Mouse (Mus musculus) stomach, postnatal 0 days (tissue): Measurements from ENCODE around the gene Mup6. TPM values are rescaled to one million over a fixed set of nuclear protein-coding genes. Genes with fewer than 3 reads are reported as not detected.

Experiments
- ATAC-seq: fragments of 200-750 bp; cut with Nextera tagmentation; 2 replicates; pipeline ENCODE4 v1.8.0; 2017; ENCODE audit not compliant: low FRiP score, low TSS enrichment
- DNase-seq: peaks from one replicate; pipeline ENCODE4 v3.0.0-alpha.2; 2016; ENCODE audit warnings: low spot score
- H3K27ac ChIP-seq: fragments of 300-500 bp; sonication (generic); replicated peaks from 2 replicates; pipeline ENCODE4 v1.5.1; 2014; ENCODE audit warnings: mild to moderate bottlenecking, control low read depth
- H3K27me3 ChIP-seq: fragments of 300-500 bp; sonication (generic); 2 replicates; pipeline ENCODE4 v1.6.1; 2014; ENCODE audit warnings: low read length; ENCODE audit not compliant: control insufficient read depth, insufficient read depth
- H3K36me3 ChIP-seq: fragments of 300-500 bp; sonication (generic); 2 replicates; pipeline ENCODE4 v1.6.1; 2014; ENCODE audit warnings: low read length, mixed read lengths; ENCODE audit not compliant: control insufficient read depth, insufficient read depth
- H3K4me1 ChIP-seq: fragments of 300-500 bp; sonication (generic); replicated peaks from 2 replicates; pipeline ENCODE4 v1.6.1; 2014; ENCODE audit warnings: antibody characterized with exemption; ENCODE audit not compliant: control insufficient read depth, insufficient read depth
- H3K4me2 ChIP-seq: fragments of 300-500 bp; sonication (generic); replicated peaks from 2 replicates; pipeline ENCODE4 v1.6.1; 2014; ENCODE audit warnings: low read depth, mild to moderate bottlenecking, control low read depth, moderate library complexity
- H3K4me3 ChIP-seq: fragments of 300-500 bp; sonication (generic); 2 replicates; pipeline ENCODE4 v1.5.1; 2014; ENCODE audit warnings: low read depth, low read length, control low read depth
- H3K9ac ChIP-seq: fragments of 300-500 bp; sonication (generic); 2 replicates; pipeline ENCODE4 v1.6.1; 2014; ENCODE audit warnings: mild to moderate bottlenecking, low read length, control low read depth, mixed read lengths
- H3K9me3 ChIP-seq: fragments of 300-500 bp; sonication (generic); 2 replicates; pipeline ENCODE4 v1.6.1; 2016; ENCODE audit warnings: low read length; ENCODE audit not compliant: control insufficient read depth
- CTCF ChIP-seq: IDR thresholded peaks from 2 replicates; pipeline ENCODE4 v1.5.1; 2016; ENCODE audit warnings: antibody characterized with exemption, low read depth, mild to moderate bottlenecking, moderate library complexity
- EP300 ChIP-seq: optimal IDR thresholded peaks from 2 replicates; pipeline ENCODE3; 2016; ENCODE audit warnings: antibody characterized with exemption
- WGBS: fragments of 180-500 bp; shearing (Covaris S2); extraction: QIAGEN DNeasy Blood & Tissue Kit; methylation state at CpG from one replicate; pipeline ENCODE4 v1.1.7; 2014; 5-methylcytosine and 5-hydroxymethylcytosine counted together
- polyA plus RNA-seq: library from polyadenylated mRNA; unstranded; fragments of >200 nt; fragmentation: Nextera tagmentation; extraction: Ambion mirVana; gene quantifications from 2 replicates; pipeline ENCODE4 v1.2.1, GENCODE M21; 2015

Mup6 gene
- not detected in 2 replicates for polyA plus RNA-seq

DNA sequence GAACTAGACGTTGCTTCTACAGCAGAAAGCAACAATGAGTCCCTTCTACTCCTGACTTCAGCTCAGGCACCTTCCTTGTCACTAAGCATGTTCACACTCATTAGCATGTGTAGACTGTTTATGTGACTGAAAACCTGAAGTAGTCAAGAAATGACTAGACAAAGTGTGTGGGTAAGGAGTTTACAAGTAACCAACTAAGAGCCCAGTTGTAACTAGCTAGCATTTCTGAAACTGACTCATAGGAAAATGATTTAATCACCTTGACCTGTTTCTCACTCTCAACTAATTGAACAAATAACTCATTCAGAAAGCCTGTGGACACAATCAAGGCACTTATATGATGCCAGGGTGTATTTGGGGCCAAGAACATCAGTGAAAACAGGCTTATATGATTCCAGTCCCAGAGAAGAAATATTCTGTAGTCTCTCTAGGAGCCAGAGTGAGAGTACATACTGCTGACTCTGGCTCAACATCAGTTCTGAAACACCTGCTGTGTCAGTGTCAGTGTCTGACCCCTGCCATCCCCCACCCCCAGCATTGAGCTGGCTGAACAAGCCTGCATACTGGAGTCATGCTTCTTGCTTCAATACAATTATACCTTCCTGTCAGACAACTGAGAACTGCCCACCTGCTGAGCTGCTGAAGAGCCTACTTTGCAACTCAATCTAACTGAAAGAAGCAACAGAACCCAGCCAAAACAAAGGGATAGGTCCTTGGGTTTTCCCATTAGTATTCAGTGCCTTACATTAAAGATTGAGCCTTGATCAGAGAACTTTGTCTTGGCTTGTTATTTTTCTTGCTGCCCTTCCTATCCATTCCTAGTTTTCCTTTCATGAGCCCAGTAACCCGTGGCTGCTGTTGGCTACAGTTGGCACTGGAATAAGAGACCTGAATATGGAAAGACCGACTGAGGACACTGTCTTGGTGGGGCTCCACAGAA lies at the start of gene Mup6:
Gene Mup6 (plus strand): TSS at position 890 of the 940 bp plus-strand sequence.
- Histone ChIP-seq H3K4me1 (no peaks in the 10 kb centered on the region), H3K9ac (no peak within 1 kb of the TSS), H3K4me2 (no peak within 1 kb of the TSS), H3K9me3 (no peaks in the 10 kb centered on the region), H3K27ac (no peak within 1 kb of the TSS), H3K36me3 (no peaks in the 10 kb centered on the region), H3K27me3 (no peaks in the 10 kb centered on the region), H3K4me3 (no peak within 1 kb of the TSS)
- ATAC-seq (no peak), DNase-seq (no peak)
- TF ChIP-seq CTCF (no peak), EP300 (no peak)
- WGBS, result 50% methylated on average over 3 of the region's 3 CpGs

DNA sequence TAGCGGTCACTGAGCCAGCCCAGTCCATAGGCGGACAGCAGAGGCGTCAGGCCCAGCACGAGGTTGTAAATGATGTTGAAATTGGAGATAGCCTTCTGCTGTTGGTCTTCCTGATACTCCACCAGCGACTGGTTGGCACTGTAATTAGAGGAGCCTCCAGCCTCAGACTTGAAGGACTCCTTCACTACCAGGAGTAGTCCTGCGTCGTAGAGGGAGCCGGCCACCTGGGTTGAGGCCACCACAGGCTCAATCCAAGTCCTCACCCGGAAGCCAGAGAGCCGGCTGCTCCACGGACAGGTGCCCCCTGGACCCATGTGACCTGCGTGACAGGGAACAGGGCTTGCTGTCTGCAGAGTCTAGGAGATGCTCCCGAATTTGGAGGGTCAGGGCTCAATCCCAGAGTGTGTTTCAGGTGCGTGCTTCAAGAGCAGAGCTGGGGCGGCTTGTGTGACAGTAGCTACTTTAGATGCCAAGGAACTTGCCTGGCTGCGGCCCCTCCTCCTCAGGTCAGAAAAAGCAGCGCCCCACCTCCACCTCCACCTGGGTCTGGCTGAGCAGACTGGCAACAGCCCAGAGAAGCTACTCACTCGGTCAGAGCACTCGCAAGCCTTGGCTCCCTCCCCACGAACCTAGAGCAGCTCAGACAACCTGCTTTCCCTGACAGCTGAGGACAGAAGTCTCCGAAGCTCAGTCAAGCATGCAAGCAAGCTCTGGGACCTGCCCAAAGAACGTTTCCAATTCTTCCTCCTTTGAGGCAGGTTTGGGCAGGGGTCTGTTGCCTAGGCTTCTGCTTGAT lies 49.3 kb upstream of the Mup6 start, which contains the start of gene Slc46a2:
Gene Slc46a2 (minus strand): TSS at position 449 of the 796 bp plus-strand sequence.
- H3K4me1 ChIP-seq, result no peaks in the 10 kb centered on the region
- peak; percentile 28 for DNase-seq
- no peak within 1 kb of the TSS for H3K4me3 ChIP-seq
- ATAC-seq, result 0 out of 2 replicates have a peak, but pooled peaks have one; percentile 42
- H3K9me3 ChIP-seq, result no peaks in the 10 kb centered on the region
- WGBS, result 16% methylated on average over 22 of the region's 22 CpGs
- no peak within 1 kb of the TSS for H3K27ac ChIP-seq
- no peaks in the 10 kb centered on the region for H3K27me3 ChIP-seq
- no peak within 1 kb of the TSS for H3K4me2 ChIP-seq
- H3K9ac ChIP-seq, result no peak within 1 kb of the TSS
- H3K36me3 ChIP-seq, result no peaks in the 10 kb centered on the region
- TF ChIP-seq EP300, result no peak
- TF ChIP-seq CTCF, result no peak

DNA sequence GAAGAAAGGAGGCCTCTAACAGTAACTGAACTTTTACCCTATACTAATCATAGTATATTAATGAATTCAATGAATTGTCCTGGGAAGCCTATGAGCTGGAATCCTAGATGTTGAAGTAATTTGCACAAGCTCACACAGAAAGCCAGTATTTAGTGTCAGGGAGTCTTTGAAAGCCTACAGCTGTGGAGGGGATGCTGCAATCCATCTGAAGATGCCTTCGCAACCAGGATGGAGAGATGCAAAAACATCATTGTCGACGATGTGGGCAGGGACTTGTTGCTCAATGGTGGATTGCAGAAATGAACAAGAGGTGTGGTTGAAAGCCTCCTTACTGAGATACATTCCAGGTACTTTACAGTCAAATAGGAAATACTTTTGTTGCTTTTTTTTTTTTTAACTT lies 46.1 kb upstream of the Mup6 start:
- Histone ChIP-seq H3K9ac (no peak overlapping the region), H3K4me1 (no peaks in the 10 kb centered on the region), H3K4me2 (no peak overlapping the region), H3K27ac (no peak overlapping the region), H3K27me3 (no peaks in the 10 kb centered on the region), H3K4me3 (no peak overlapping the region), H3K9me3 (no peaks in the 10 kb centered on the region), H3K36me3 (no peaks in the 10 kb centered on the region)
- 69% methylated on average over 3 of the region's 3 CpGs for WGBS
- TF ChIP-seq EP300 (no peak), CTCF (no peak)
- ATAC-seq (no peak), DNase-seq (no peak)

DNA sequence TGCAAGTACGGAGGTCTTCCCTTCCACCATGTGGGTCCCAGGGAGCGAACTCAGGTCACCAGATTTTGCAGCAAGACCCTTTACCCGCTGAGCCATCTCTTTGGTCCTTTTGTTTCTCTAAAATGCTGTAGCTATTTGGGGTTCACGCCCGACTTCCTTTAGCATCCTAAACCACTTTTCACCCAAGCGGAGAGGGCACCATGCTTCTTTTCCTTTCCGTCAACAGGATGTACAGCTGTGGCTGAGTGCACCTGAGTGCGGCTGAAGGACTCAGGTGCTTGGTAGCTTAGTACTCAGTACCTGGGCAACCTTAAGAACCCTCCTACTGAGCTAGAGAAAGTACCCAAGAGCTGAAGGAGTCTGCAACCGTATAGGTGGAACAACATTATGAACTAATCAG lies 39.0 kb upstream of the Mup6 start:
- no peak overlapping the region for H3K27ac ChIP-seq
- no peak overlapping the region for H3K4me2 ChIP-seq
- H3K27me3 ChIP-seq, result no peaks in the 10 kb centered on the region
- 83% methylated on average over 9 of the region's 9 CpGs for WGBS
- DNase-seq, result no peak
- no peak for ATAC-seq
- no peaks in the 10 kb centered on the region for H3K4me1 ChIP-seq
- no peaks in the 10 kb centered on the region for H3K36me3 ChIP-seq
- H3K9ac ChIP-seq, result no peak overlapping the region
- no peak overlapping the region for H3K4me3 ChIP-seq
- no peaks in the 10 kb centered on the region for H3K9me3 ChIP-seq
- TF ChIP-seq EP300 (no peak), CTCF (no peak)

DNA sequence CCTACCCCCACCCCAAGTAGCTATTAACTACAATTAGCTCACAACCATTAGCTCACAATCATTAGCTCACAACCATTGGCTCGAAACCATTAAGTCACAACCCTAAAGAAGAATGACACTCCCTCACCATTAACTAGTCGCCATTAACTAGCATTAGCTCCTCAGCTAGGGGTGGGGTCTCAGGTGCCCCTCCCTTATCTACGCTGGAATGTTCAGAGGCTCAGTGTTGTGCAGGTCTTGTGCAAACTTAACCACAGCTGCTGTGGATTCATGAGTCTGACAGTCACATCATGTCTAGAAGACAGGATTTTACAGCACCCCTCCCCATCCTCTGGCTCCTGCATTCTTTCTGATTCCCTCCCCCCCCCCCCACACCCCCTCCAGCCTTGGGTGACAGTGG lies 36.4 kb upstream of the Mup6 start:
- H3K9me3 ChIP-seq, result no peaks in the 10 kb centered on the region
- no peak overlapping the region for H3K27ac ChIP-seq
- H3K36me3 ChIP-seq, result no peaks in the 10 kb centered on the region
- H3K4me1 ChIP-seq, result no peaks in the 10 kb centered on the region
- no peak overlapping the region for H3K9ac ChIP-seq
- TF ChIP-seq CTCF (no peak), EP300 (no peak)
- no peaks in the 10 kb centered on the region for H3K27me3 ChIP-seq
- no peak overlapping the region for H3K4me2 ChIP-seq
- ATAC-seq, result no peak
- 68% methylated on average over 3 of the region's 3 CpGs for WGBS
- DNase-seq, result no peak
- H3K4me3 ChIP-seq, result no peak overlapping the region

DNA sequence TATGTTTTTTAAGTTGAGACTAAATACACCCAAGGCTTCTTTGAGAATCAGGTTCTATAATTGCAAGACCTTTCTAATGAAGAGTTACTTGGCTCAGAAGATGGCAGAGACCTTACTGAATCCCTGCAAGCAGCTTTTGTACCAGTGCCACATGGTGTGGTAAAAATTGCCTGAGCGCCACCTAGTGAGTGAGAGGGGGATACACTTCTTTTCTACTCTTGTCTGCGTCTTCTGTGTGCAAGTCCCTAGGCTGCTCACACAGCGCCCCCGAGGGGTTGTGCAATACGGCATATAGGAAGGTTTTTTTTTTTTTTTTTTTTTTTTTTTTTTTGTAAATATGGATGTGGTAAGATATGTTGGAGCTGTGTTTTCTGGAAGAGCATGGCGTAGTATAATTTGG lies 35.7 kb upstream of the Mup6 start:
- Histone ChIP-seq H3K27ac (no peak overlapping the region), H3K36me3 (no peaks in the 10 kb centered on the region), H3K9me3 (no peaks in the 10 kb centered on the region), H3K27me3 (no peaks in the 10 kb centered on the region), H3K9ac (no peak overlapping the region), H3K4me1 (no peaks in the 10 kb centered on the region), H3K4me2 (no peak overlapping the region), H3K4me3 (no peak overlapping the region)
- no peak for TF ChIP-seq EP300
- peak; percentile 81 for TF ChIP-seq CTCF
- ATAC-seq, result peak; percentile 85
- DNase-seq, result peak; percentile 81
- WGBS, result 24% methylated on average over 6 of the region's 6 CpGs
